Mouse (Mus musculus): ENCODE results near the gene Maml1.

- TF ChIP-seq CTCF (IDR thresholded peaks at IDR 0.05; ENCODE audit: extremely low read depth, insufficient read length, insufficient replicate concordance, low read depth, low read length) (no peak), POLR2A (IDR thresholded peaks at IDR 0.05; ENCODE audit: low read depth, low read length) (no peak)
Measured at GRCm38 (mm10) chr11:50253393-50253792, 38.7 kb downstream of the Maml1 start.

Data from small intestine, adult 2 months (tissue).